Mouse (Mus musculus) ovary, postnatal 10 days (tissue): ENCODE measurements around the gene Shank3.

Experiments used
- DNase-seq: peaks from one replicate; pipeline ENCODE4 v3.0.0; 2022; ENCODE audit warnings: low spot score

The Shank3 gene

DNA sequence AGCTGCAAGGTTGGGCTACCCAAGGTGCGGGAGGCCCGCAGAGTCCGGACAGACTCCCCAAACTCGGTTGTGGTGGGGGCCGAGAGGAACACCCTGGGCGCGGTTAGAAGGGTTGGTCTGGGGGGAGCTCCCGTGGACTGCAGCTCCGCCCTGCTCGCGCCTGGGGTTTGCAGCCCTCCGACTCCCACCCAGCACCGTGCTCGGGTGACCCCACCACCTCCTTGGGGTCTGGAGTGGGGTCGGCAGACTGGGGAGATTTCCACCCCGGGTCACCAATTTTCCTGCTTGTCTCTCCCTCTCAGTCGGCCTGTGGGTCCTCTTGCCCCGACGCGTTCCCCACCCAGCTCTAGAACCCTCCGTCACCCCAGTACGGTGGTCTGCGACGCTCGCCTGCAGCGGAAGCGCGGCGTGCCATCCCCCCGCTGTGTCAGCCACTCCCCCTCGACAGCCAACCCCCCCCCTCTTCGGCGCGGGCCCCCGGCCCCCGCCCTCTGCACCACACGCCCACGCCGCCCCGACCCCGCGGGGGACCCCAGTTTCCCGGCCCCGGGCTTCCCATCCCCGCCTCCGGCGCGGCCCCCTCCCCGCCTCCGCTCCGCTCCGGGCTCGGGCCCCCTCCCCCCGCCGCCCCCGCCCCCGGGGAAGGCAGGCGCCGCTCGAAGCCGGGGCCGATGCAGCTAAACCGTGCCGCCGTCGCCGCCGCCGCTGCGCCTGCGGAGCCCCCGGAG, at the start of gene Shank3:
Gene Shank3 (plus strand): TSS at position 663 of the 728 bp plus-strand sequence.
- DNase-seq = no peak

DNA sequence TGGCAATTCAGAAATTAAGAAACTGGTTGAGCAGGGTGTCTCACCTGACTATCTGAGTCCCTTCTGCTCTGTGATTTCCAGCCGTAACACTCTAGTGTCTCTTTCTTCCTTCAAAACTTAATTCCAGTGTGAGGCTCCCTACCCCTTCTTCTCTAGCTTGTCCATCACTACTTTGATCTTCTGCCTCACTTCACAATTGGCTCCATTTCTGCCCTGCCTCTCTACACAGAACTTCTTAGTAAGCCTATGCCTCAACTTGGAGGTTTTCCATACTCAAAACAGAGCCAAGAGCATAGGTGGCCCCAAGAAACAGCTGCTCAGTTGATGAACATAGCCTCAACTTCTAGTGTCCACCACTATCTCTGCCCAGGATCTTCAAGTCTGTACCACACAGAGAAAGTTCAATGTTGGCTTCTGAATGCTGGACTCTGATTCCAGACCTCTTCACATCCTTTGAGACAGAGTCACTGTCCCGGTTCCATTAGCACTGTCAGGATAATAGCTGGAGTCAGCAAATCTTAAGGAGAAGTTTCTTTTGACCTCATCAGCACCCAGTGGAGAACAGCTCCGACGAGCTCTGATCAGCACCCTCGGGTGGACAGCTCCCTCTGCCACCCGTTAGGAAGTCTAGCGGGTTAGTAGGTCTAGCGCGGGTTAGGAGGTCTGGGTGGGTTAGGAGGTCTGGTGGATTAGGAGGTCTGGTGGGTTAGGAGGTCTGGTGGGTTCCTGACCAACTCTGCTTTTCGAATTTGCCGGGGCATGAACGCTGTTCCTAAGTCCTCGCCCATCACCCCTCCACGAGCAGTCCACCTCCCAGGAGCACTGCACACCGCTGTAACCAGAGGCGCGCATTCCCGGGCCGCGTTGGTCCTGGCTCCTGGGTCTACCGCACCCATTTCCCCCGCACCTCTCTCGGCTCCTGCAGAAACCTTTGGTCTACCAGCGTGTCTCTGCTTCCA, 46.2 kb upstream of the Shank3 start:
- DNase-seq = peak; percentile 62

DNA sequence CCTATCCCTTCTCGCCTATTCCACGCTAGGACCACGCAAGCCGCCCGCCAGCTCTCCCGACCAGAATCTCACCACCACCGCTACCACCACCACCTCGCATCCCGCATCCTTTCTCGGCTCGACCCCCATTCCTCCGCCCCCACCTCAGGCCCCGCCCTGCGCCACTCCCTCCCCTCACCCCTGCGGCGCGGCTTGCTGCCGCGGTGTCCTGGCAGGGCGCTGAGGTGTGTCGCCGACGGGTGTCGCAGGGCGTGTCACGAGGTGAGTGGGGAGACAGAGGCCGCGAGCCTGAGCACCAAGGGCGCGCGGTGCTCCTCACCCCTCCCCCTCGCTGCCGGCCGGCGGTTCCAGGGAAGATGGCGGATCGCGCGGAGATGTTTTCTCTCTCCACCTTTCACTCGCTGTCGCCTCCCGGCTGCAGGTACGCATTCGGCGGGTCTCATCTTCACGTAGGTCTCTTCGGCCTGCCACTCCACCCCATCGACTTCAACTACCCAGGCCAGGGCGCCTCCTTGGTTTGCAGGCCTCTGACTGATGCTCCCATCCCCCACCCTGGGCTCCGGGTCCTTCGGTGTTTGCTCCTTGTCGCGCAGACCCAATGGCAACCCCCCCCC, 45.5 kb upstream of the Shank3 start, which contains the start of gene Mapk8ip2:
Gene Mapk8ip2 (plus strand): TSS at position 49 of the 614 bp plus-strand sequence.
- no peak for DNase-seq

DNA sequence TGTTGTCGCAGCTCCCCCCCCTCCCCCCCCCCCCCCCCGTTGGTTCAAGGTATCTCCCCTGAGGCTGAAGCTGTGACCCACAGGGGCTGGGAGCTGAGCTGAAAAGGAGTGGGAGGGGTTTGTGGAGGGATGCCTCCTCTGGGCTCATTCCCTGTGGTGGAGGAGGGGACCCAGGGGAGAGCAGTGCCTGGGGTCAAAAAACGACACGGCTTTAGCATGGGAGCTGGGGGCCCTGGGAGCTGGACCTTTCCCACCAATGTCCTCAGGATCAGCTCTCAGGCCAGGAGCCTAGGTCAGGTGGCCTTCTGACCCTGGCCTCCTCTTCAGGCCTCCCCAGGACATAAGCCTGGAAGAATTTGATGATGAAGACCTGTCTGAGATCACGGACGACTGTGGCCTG, 44.6 kb upstream of the Shank3 start:
- DNase-seq = no peak

DNA sequence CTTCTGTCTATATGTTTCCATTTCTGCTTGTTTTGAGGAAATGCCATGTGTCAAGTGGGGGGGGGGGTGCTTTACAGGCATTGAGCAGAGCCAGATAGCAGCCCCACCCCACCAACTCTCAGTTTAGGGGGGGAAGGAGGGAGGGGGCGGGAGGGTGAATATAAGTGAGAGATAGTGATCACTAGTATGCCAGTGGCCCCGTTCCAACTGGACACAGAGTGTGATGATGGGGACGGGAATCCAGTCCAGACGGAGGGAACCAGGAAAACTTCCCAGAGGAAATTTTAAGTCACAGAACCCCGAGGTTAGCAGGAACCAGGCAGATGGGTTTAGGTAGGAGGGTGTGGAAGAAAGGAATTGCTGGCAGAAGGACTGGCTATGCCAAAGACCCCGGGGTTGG, 43.8 kb upstream of the Shank3 start:
- no peak for DNase-seq

DNA sequence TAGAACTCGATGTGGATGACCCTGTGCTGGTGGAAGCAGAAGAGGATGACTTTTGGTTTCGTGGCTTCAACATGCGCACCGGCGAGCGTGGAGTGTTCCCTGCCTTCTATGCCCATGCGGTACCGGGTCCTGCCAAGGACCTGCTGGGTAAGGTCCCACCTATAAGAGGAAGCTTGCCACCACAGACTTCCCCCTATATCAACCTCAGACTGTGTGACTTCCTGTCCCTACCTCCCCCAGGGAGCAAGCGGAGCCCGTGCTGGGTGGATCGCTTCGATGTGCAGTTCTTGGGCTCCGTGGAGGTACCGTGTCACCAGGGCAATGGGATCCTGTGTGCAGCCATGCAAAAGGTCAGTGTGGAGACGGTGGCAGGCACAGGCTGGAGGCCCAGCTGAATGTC, 40.5 kb upstream of the Shank3 start:
- DNase-seq = no peak

DNA sequence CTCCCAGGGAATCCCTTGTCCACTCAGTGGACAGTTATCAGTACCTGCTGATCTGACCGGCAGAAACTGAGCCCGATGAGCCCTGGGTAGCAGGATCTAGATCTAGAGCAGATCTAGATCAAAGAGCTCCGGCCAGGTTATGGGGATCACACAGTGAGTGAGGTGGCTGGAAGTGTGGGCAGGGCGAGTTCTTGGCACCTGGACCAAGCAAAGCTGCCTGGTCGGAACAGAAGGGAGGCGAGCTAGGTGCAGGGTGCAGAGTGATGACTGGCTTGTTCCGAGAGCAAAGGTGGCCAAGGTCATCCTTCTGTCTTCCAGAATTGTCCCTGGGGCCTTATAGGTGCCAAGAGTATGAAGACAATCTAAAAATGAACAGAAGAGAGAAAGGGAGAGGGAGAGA, 39.6 kb upstream of the Shank3 start:
- DNase-seq = no peak

DNA sequence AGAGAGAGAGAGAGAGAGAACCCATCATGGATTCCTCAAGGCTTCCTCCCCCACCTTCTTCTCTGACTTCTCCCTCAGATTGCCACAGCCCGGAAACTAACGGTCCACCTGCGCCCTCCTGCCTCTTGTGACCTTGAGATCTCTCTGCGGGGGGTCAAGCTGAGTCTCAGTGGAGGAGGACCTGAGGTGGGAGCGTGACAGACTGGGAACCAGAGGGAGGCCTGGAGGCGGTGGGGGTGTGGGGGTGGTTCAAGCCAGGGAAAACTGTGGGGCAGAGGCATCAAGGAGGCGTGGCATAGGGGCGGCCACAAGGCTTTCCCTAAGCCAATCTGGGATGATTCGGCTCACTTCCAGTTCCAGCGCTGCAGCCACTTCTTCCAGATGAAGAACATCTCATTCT, 39.1 kb upstream of the Shank3 start:
- no peak for DNase-seq

DNA sequence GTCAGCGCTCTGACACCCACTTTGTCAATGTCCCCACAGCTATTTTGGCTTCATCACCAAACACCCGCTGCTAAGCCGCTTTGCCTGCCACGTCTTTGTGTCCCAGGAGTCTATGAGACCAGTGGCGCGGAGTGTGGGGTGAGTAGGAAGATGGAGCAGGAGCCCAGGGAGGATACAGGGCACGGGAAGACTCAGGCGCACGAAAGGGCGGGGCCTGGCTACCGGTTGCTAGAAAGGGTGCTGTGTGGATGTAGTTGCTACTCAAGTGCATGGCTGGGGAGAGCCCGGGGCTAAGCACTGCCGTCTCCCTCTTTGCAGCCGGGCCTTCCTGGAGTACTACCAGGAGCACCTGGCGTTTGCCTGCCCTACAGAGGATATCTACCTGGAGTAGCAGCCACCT, 38.1 kb upstream of the Shank3 start:
- no peak for DNase-seq

DNA sequence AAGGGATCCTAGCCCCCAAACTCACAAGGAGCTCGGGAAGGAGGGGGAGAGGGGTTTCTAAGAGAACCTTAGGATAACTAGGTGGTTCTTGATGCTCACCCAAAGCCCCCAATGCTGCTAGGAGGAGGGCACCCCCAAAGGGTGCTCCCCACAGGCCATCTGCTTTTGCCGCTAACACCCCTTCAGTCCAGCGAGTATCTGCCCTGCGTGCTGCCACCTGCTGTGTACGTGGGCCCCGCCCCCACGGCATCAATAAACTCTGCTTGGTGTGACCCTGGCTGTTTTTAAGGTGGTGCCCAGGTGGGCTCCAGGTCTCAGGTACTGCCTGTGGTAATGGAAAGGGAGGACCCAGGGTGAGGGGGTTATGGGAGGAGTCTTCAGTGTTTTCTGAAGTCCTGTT, 37.2 kb upstream of the Shank3 start:
- DNase-seq = no peak

DNA sequence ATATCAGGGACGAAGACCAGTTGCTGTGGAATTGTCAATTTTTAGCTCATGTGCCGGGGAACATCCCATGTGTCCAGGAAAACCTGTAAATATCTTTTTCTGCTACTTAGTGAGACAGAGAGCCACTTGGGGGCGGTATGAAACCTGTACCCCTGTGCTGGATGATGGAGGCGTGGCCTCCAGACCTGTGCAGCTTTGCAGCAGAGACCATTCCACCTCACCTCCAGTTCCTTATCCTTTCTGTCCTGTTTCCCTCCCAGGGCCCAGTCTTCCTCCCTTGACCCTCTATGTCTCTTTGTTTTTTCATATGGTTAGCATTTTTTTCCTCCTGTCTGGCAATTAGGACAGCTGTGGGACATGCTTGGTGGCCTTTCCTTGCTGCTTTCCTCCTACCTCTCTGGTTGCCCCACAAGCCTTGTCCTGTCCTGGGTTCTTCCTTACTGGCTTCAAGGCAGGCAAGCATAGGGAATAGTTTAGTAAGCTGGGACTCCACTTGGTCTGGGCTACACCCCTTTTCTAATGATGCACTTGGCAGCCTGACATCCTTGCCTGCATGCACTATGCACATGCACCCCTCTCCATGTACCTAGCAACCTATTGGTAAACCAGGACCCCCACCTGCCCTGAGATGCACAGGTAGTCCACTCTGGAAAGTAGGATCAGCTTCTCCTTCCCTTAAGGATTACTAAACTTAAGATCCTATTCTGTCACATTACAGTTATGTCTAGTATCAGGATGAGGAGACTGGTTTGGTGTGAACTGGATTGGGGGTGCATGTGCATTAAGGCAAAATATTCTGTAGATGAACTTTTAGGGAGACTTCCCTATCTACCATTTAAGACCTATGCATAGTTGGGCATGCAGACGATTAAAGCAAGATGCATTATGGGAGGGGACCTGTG, 35.8 kb upstream of the Shank3 start:
- no peak for DNase-seq

DNA sequence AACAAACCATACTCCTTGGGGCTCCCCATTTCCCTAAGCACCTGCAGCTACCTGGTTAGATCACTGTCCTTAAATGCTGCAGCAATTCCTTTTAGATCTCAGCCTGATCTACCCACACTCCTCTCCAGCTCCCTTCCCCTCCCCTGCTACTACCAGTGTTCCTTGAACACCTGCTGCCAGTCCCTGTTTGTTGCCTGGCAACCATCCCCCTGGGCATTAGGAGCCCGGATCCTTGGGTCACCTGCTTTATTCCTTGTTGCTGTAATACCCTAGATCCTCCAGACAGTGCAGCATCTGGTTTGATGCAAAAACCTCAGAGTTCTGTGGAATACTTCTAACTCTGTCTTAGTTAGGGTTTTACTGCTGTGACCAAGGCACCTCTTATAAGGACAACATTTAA, 34.4 kb upstream of the Shank3 start:
- DNase-seq = no peak

DNA sequence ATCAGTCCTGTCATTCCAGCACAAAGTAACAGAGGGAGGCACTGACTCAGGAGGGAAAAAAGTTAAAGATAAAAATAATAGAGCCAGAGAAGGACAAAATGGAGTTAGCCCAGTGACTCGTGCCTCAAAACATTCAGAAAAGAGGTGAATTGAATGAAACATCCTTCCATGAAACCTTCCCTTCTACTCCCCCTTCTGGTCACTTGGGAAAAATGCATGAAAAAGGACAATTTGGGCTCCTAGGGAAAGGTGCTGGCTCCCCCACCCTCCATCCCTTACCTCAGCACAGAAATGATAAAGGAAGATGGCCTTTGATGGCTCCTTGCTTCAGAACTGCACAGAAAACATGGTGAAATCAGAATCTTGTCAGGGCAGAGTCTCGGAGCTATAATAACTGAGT, 30.8 kb upstream of the Shank3 start:
- no peak for DNase-seq

DNA sequence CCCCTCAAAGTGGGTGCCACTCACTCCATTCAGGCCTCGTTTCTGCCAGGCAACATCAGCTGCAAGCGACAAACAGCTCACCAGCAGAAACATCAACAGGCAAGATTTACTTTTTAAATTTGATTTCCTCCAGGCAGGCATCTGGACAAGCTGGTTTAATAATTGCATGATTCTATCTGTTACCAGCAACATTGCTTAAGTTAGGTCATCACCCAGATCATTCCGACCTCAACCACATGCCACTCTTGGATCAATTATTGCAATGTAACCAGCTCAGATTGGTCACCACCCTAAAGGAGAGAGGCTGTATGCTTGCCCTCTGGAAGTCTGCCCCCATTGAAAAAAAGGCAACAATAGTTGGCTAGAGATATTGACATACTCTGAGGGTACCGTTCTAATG, 27.9 kb upstream of the Shank3 start:
- DNase-seq = no peak

DNA sequence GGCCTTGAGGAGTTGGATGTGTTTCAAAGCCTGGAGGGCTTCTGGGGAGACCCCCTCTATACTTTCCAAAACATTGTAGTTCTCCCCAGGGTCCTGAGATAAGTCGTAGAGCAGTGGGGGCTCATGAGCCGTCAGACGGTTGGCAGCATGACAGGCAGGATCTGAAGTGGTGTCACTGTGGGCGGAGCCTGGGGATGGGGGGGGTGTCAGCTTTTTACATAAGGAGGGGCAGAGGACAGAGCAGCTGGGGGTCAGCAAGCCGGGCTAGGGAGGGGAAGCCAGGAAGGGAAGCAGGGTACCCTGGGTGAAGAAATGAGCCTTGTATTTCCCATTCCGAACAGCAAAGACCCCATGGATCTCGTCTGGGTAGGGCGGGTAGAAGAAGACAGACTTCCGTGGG, 26.1 kb upstream of the Shank3 start:
- no peak for DNase-seq

DNA sequence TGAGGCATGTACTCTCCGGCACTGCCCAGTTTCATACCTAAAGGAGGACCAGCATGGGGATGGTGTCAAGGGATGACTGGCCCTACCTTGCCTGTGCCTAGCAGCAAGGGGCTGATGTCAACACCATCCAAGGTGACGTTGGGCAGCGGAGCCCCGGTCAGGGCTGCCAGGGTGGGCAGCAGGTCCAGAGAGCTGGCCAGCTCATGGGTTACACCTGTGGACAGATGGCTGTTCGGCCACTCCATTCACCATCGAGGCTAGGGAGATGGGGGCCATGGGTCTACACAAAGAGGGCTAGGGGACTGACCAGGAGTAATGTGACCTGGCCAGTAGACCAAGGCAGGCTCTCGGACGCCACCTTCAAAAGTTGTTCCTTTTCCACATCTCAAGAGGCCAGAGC, 25.5 kb upstream of the Shank3 start:
- DNase-seq = no peak

DNA sequence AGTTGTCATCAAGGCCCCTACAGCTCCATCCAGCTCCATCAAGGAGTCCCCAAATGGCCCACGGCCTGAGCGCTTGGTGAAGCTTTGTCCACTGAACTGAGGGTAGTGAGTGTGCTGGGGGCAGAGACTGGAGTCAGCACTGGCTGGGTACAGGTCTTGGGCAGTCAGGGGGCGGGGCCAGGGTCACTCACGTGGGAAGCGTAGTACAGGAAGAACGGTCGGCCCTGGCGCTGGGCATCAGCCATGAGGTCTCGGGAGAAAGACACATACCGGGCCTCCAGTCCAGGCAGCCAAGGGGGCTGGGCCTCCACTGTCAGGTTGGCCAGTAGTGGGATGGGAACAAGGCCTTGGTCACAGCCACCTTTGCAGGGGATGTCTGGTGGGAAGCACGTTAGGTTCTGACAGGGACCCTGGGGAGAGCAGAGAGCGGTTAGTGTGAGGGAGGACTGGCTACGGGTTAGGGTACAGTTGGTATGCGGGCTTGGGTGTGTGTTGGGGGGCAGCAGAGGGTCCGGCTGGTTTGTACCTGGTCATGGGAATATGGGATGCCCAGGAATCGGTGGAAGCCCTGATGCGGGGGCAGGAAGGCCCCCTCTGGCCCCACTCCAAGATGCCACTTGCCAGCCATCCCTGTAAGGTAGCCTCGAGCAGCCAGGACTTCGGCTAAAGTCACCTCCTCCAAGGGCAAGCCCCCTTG, 24.7 kb upstream of the Shank3 start:
- DNase-seq = no peak

DNA sequence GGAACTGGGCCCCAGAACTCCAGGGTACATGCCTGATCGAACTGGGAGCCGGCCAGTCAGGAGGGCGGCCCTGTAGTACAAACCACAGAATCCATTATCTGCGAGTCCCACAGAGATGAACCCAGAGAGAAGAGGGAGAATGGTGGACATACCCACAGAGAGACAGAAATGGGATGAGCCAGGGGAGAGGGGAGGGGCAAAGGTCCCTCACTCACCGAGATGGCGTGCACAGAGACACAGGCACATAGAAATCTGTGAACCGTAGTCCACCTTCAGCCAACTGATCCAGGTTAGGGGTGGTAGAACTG, 24.2 kb upstream of the Shank3 start:
- DNase-seq = no peak

DNA sequence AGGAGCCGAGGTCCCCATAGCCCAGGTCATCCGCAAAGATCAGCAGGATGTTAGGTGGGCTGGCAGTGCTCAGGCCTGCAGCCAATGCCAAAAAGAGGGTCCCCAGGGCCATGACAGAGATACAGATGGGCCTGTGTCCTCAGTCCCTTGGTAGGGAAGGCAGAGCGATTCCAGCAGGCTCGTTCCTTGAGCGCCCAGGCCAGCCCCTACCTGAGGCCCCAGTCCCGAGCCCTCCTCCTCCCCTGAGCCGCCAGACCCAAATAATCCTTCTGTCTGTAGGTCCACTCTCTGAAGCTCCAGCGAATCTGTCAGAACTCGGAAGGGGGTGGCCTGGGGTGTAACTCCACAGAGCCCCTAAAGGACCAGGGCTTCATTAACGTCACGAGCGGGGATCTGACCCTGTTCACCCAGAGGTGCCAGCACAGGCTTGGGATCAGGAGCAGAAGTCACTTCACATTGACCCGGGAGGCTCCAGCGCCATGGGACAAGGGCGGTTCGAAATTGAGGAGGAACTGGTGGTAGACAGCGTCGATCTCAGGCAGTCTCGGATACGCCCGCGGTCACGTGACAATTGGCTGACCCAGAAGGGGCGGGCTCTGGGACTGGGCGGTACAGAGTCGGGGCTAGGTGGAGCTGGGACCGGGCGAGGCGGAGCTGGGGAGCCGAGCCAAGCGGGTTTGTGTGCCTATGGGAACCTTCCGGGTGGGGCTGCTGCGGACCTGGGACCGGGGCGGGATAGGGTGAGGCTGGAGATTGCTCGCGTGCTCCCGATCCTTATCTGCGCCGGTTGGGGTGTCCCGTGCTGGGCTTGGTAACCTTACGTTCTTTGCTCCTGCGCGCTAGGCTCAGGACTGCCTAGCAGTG, 23.6 kb upstream of the Shank3 start:
- DNase-seq = peak; percentile 81

DNA sequence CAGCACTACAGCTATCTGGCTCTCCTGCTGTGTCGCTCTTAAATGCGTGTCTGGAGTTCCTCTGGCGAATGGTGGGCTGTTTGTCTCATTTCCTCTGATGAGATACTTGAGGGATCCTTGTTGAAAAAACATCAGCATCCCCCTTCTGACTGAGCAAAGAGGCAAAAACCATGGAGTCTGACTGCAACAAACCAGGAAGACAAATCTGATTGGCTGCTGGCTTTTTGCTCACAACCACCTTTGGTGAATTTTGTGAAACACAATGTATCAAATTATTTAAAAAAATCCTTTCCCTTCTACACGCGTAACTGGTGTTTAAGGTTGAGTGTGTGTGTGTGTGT, 23.0 kb upstream of the Shank3 start:
- no peak for DNase-seq

DNA sequence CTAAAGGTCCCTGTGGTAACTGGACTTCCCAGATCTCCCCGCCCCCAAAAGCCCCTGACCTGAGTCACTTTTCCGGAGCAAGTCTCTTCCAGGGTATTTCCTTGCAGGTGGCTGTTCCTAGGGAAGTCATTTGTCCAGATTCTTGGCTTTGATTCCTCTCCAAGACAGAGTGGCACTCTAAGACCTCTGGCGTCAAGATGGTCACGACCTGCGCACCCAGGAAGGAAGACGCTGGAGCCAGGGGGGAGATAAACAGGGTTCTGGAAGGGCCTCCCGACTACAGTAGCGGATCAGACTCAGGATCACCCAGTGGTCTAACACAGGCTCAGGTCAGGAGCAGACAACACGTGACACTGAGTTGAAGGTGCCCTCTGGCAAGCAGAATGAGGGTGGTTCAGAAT, 22.3 kb upstream of the Shank3 start, which contains the start of gene Arsa:
Gene Arsa (minus strand): TSS at position 335 of the 401 bp plus-strand sequence.
- DNase-seq = no peak
